Mouse (Mus musculus) stomach, embryonic 16.5 days (tissue): ENCODE data around the gene Tor4a. TPM values are rescaled to one million over a fixed set of nuclear protein-coding genes. Genes with fewer than 3 reads are reported as not detected.

Experiments used
- ATAC-seq: fragments of 200-750 bp; cut with Nextera tagmentation; 2 replicates; pipeline ENCODE4 v1.8.0; 2017; ENCODE audit warnings: moderate number of reproducible peaks, moderate TSS enrichment; ENCODE audit not compliant: insufficient read depth, low FRiP score
- H3K27ac ChIP-seq: fragments of 300-500 bp; sonication (generic); 2 replicates; pipeline ENCODE4 v1.5.1; 2014; ENCODE audit warnings: low read length
- H3K27me3 ChIP-seq: fragments of 300-500 bp; sonication (generic); 2 replicates; pipeline ENCODE4 v1.6.1; 2014; ENCODE audit warnings: low read length, control low read depth, mixed read lengths; ENCODE audit not compliant: control insufficient read depth, insufficient read depth
- H3K36me3 ChIP-seq: fragments of 300-500 bp; sonication (generic); 2 replicates; pipeline ENCODE4 v1.6.1; 2014; ENCODE audit warnings: low read length; ENCODE audit not compliant: control insufficient read depth, insufficient read depth
- H3K4me1 ChIP-seq: fragments of 300-500 bp; sonication (generic); 2 replicates; pipeline ENCODE4 v1.6.1; 2014; ENCODE audit warnings: low read length, control low read depth, mixed read lengths; ENCODE audit not compliant: control insufficient read depth, insufficient read depth
- H3K4me2 ChIP-seq: fragments of 300-500 bp; sonication (generic); 2 replicates; pipeline ENCODE4 v1.6.1; 2014; ENCODE audit warnings: low read depth, low read length, mixed read lengths
- H3K4me3 ChIP-seq: fragments of 300-500 bp; sonication (generic); replicated peaks from 2 replicates; pipeline ENCODE4 v1.5.1; 2014; ENCODE audit warnings: mild to moderate bottlenecking, low read length
- H3K9ac ChIP-seq: fragments of 300-500 bp; sonication (generic); 2 replicates; pipeline ENCODE4 v1.6.1; 2014; ENCODE audit warnings: low read length
- H3K9me3 ChIP-seq: fragments of 300-500 bp; sonication (generic); replicated peaks from 2 replicates; pipeline ENCODE4 v1.6.1; 2016; ENCODE audit warnings: low read length, control low read depth; ENCODE audit not compliant: control insufficient read depth
- WGBS: fragments of 180-500 bp; shearing (Covaris S2); extraction: QIAGEN DNeasy Blood & Tissue Kit; methylation state at CpG from one replicate; pipeline ENCODE4 v1.1.7; 2014; 5-methylcytosine and 5-hydroxymethylcytosine counted together
- polyA plus RNA-seq: library from polyadenylated mRNA; unstranded; fragments of >200 nt; fragmentation: Nextera tagmentation; extraction: Ambion mirVana; gene quantifications from 2 replicates; pipeline ENCODE4 v1.2.1, GENCODE M21; 2015

Tor4a gene
- polyA plus RNA-seq, 1 experiment from 2014 or later: 16.8 TPM

DNA sequence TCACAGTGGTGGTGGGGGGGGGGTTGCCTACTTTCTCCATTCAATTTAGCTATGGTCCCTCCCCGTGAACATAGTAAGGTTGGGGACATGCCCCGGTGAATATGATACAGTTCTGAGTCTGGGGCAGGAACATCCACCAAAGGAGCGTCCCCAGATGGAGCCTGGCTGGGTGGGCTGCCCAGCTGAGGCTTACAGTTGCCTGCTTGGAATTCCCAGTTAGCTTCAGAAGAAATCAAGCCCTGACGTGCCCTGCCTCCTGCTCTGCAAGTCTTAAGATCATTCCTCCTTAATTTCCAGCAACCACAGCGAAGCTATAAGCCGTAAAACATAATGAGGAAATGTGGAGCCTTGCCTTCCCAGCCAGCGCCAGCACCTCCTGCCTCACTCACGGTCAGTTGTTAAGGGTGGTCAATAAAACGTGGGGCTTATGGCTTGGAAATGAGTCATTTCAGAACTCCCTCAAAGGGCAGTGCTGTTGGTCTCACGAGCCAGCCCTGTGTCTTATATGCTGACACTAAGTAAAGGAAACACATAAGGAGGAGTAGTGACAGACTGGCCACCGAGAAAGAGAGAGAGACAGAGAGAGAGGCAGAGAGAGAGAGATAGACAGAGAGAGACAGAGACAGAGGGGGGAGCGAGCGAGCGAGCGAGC lies 17.0 kb downstream of the Tor4a start:
- Histone ChIP-seq H3K4me1 (peaks cover 32% of the 10 kb centered on the region), H3K9me3 (no peaks in the 10 kb centered on the region), H3K4me3 (peak overlapping the region; percentile 60), H3K9ac (peak overlapping the region; percentile 54), H3K4me2 (peak overlapping the region; percentile 85), H3K36me3 (no peaks in the 10 kb centered on the region), H3K27ac (peak overlapping the region; percentile 66), H3K27me3 (peaks cover 25% of the 10 kb centered on the region)
- ATAC-seq: no peak
- 39% methylated on average over 15 of the region's 15 CpGs for WGBS

GRCm38 (mm10) chr2:25178285-25178972 lies 18.3 kb downstream of the Tor4a start:
- peaks cover 33% of the 10 kb centered on the region for H3K4me1 ChIP-seq
- H3K9me3 ChIP-seq: no peaks in the 10 kb centered on the region
- H3K4me3 ChIP-seq: no peak overlapping the region
- no peak overlapping the region for H3K27ac ChIP-seq
- no peak overlapping the region for H3K9ac ChIP-seq
- no peak for ATAC-seq
- H3K4me2 ChIP-seq: no peak overlapping the region
- H3K27me3 ChIP-seq: peaks cover 18% of the 10 kb centered on the region
- H3K36me3 ChIP-seq: no peaks in the 10 kb centered on the region
- 37% methylated on average over 10 of the region's 10 CpGs for WGBS

DNA sequence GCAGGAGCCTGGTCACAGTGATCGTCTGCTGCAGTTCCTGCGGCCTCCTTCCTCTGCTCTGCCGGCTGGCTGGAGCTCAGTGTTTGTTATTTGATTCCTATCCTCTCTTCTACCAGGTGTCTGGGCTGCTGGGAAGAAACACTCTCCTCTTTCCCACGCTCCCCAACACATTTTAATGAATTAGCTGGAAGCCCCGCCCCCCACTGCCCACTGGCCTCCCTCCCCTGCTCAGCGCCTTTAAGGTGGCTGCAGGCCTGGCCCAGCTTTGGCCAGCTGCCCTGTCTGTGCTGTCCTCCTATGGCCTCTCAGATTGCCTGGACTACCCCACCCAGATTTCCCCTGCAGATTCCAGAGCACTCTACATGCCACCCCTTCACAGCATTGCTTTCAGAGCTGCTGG lies 19.0 kb downstream of the Tor4a start:
- WGBS: 10% methylated on average over 6 of the region's 6 CpGs
- Histone ChIP-seq H3K9me3 (no peaks in the 10 kb centered on the region), H3K27ac (peak overlapping the region; percentile 64), H3K27me3 (peaks cover 12% of the 10 kb centered on the region), H3K36me3 (no peaks in the 10 kb centered on the region), H3K4me3 (no peak overlapping the region), H3K9ac (peak overlapping the region; percentile 6; the same call in 1 of the 2 replicates), H3K4me1 (peaks cover 36% of the 10 kb centered on the region), H3K4me2 (peak overlapping the region; percentile 30; the same call in 1 of the 2 replicates)
- 0 out of 2 replicates have a peak, but pooled peaks have one; percentile 6 for ATAC-seq

- Histone ChIP-seq H3K4me3 (no peak overlapping the region), H3K4me1 (peaks cover 36% of the 10 kb centered on the region), H3K4me2 (peak overlapping the region; percentile 30; the same call in 1 of the 2 replicates), H3K27ac (peak overlapping the region; percentile 64), H3K27me3 (peaks cover 9% of the 10 kb centered on the region), H3K9ac (peak overlapping the region; percentile 6; the same call in 1 of the 2 replicates), H3K36me3 (no peaks in the 10 kb centered on the region), H3K9me3 (no peaks in the 10 kb centered on the region)
- 50% methylated on average over 4 of the region's 4 CpGs for WGBS
- ATAC-seq: no peak
Observed at GRCm38 (mm10) chr2:25177076-25177475, 19.6 kb downstream of the Tor4a start.

DNA sequence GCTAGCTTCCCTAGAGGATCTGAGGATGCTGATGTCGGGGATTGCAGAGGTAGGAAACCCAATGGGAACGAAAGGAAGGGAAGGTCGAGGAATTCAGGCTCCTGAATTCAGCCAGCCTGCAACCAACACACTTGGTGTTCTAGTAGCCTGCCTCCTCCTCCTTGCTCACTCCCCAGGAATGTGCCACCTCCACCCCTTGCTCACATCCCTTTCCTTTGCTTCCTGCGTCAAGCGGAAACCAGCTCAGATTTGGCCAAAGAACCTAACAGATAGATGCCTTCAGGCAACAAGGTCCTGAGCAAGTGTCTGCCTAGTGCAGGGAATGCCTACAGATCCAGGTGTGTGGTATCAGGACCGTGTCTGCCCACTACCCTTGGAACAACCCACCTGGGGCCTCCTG lies 20.1 kb downstream of the Tor4a start:
- 44% methylated on average over 6 of the region's 6 CpGs for WGBS
- no peak overlapping the region for H3K4me3 ChIP-seq
- no peak overlapping the region for H3K9ac ChIP-seq
- peaks cover 36% of the 10 kb centered on the region for H3K4me1 ChIP-seq
- H3K36me3 ChIP-seq: no peaks in the 10 kb centered on the region
- peak overlapping the region; percentile 64 for H3K27ac ChIP-seq
- no peaks in the 10 kb centered on the region for H3K9me3 ChIP-seq
- ATAC-seq: no peak
- H3K4me2 ChIP-seq: no peak overlapping the region
- H3K27me3 ChIP-seq: peaks cover 9% of the 10 kb centered on the region

GRCm38 (mm10) chr2:25175690-25176078 lies 21.0 kb downstream of the Tor4a start:
- Histone ChIP-seq H3K4me3 (no peak overlapping the region), H3K36me3 (no peaks in the 10 kb centered on the region), H3K27ac (no peak overlapping the region), H3K4me1 (peaks cover 32% of the 10 kb centered on the region), H3K27me3 (peaks cover 6% of the 10 kb centered on the region), H3K9me3 (no peaks in the 10 kb centered on the region), H3K4me2 (no peak overlapping the region), H3K9ac (0 out of 2 replicates have a peak overlapping the region, but pooled peaks have one; percentile 4)
- 80% methylated on average over 4 of the region's 4 CpGs for WGBS
- ATAC-seq: no peak

GRCm38 (mm10) chr2:25174866-25175689 lies 21.6 kb downstream of the Tor4a start:
- Histone ChIP-seq H3K4me2 (no peak overlapping the region), H3K27me3 (peaks cover 5% of the 10 kb centered on the region; the same call in 1 of the 2 replicates), H3K4me1 (peaks cover 31% of the 10 kb centered on the region), H3K9me3 (no peaks in the 10 kb centered on the region), H3K9ac (no peak overlapping the region), H3K36me3 (no peaks in the 10 kb centered on the region), H3K4me3 (no peak overlapping the region), H3K27ac (no peak overlapping the region)
- ATAC-seq: no peak
- WGBS: 52% methylated on average over 7 of the region's 7 CpGs

GRCm38 (mm10) chr2:25173821-25174220 lies 22.9 kb downstream of the Tor4a start:
- ATAC-seq: no peak
- Histone ChIP-seq H3K9ac (no peak overlapping the region), H3K4me3 (no peak overlapping the region), H3K9me3 (no peaks in the 10 kb centered on the region), H3K4me2 (no peak overlapping the region), H3K27me3 (no peaks in the 10 kb centered on the region), H3K27ac (no peak overlapping the region), H3K36me3 (no peaks in the 10 kb centered on the region), H3K4me1 (peaks cover 34% of the 10 kb centered on the region)
- 96% methylated on average over 4 of the region's 4 CpGs for WGBS
